Mouse (Mus musculus): ENCODE measurements around the gene Zfp467.

Zfp467 gene

GRCm38 (mm10) chr6:48445181-48446101 is at the start of gene Zfp467:
TSS of gene Zfp467 (minus strand) at chr6:48445825.
- DNase-seq (ENCODE audit: low read depth, low spot score) = peak; percentile 74

GRCm38 (mm10) chr6:48493136-48493730 is 47.6 kb upstream of the Zfp467 start:
- DNase-seq (ENCODE audit: low read depth, low spot score) = no peak

- DNase-seq (ENCODE audit: low read depth, low spot score) = no peak
Observed at GRCm38 (mm10) chr6:48491361-48491760, 45.7 kb upstream of the Zfp467 start.

GRCm38 (mm10) chr6:48489741-48490140 is 44.1 kb upstream of the Zfp467 start:
- peak; percentile 66 for DNase-seq (ENCODE audit: low read depth, low spot score)

GRCm38 (mm10) chr6:48487747-48488725 is 42.4 kb upstream of the Zfp467 start:
- no peak for DNase-seq (ENCODE audit: low read depth, low spot score)

- peak; percentile 40 for DNase-seq (ENCODE audit: low read depth, low spot score)
Observed at GRCm38 (mm10) chr6:48482501-48482900, 36.9 kb upstream of the Zfp467 start.

GRCm38 (mm10) chr6:48478446-48478845 is 32.8 kb upstream of the Zfp467 start:
- DNase-seq (ENCODE audit: low read depth, low spot score) = peak; percentile 81

GRCm38 (mm10) chr6:48470739-48471138 is 25.1 kb upstream of the Zfp467 start:
- DNase-seq (ENCODE audit: low read depth, low spot score) = no peak

GRCm38 (mm10) chr6:48467490-48467889 is 21.9 kb upstream of the Zfp467 start:
- DNase-seq (ENCODE audit: low read depth, low spot score) = peak; percentile 58

- no peak for DNase-seq (ENCODE audit: low read depth, low spot score)
Observed at GRCm38 (mm10) chr6:48466715-48467114, 21.1 kb upstream of the Zfp467 start.

GRCm38 (mm10) chr6:48464966-48465679 is 19.5 kb upstream of the Zfp467 start:
- peak; percentile 78 for DNase-seq (ENCODE audit: low read depth, low spot score)

GRCm38 (mm10) chr6:48452771-48453170 is 7.1 kb upstream of the Zfp467 start:
- no peak for DNase-seq (ENCODE audit: low read depth, low spot score)

GRCm38 (mm10) chr6:48452151-48452550 is 6.5 kb upstream of the Zfp467 start:
- DNase-seq (ENCODE audit: low read depth, low spot score) = no peak

GRCm38 (mm10) chr6:48448527-48448926 is 2.9 kb upstream of the Zfp467 start:
- DNase-seq (ENCODE audit: low read depth, low spot score) = no peak

GRCm38 (mm10) chr6:48447929-48448328 is 2.3 kb upstream of the Zfp467 start, which contains the start of gene Sspo:
TSS of gene Sspo (plus strand) at chr6:48448229.
- no peak for DNase-seq (ENCODE audit: low read depth, low spot score)

GRCm38 (mm10) chr6:48446896-48447295 is 1.3 kb upstream of the Zfp467 start:
- no peak for DNase-seq (ENCODE audit: low read depth, low spot score)

GRCm38 (mm10) chr6:48446256-48446655 is 631 bp upstream of the Zfp467 start:
- DNase-seq (ENCODE audit: low read depth, low spot score) = no peak

- DNase-seq (ENCODE audit: low read depth, low spot score) = peak; percentile 93
Observed at GRCm38 (mm10) chr6:48444310-48445180, 1.1 kb downstream of the Zfp467 start.

- DNase-seq (ENCODE audit: low read depth, low spot score) = peak; percentile 96
Observed at GRCm38 (mm10) chr6:48443592-48444309, 1.9 kb downstream of the Zfp467 start.

All from brain, adult 2 months (tissue).